Mouse (Mus musculus): ENCODE measurements around the gene Nup188.

- peak; percentile 13; the same call in 1 of the 2 replicates for TF ChIP-seq CTCF (conservative IDR thresholded peaks at IDR 0.05; ENCODE audit: low read length)
- no peak for TF ChIP-seq POU5F1 (IDR thresholded peaks at IDR 0.05; ENCODE audit: borderline replicate concordance, low read length)
These were observed 13.3 kb downstream of the Nup188 start for GRCm38 (mm10) chr2:30299525-30299924.

Measured in E14TG2a.4 (cell line).